Mouse (Mus musculus): ENCODE data around the gene Nrgn. TPM values are rescaled to one million over a fixed set of nuclear protein-coding genes. Genes with fewer than 3 reads are reported as not detected.
A peak's percentile ranks its signal among the peaks of the same experiment; 100 is the strongest.

Nrgn gene
- polyA plus RNA-seq, 1 experiment = 7.7 TPM

GRCm38 (mm10) chr9:37544447-37545165 lies 8.1 kb downstream of the Nrgn start:
- WGBS = 5% methylated on average over 29 of the region's 29 CpGs
- Histone ChIP-seq H3K4me3 (ENCODE audit: insufficient read depth, low read depth, low read length) (peak overlapping the region; percentile 35), H3K27ac (ENCODE audit: insufficient read depth, low read depth, low read length) (no peak overlapping the region; the same call in 1 of the 2 replicates), H3K4me1 (ENCODE audit: control insufficient read depth, insufficient read depth, low read length) (peaks cover 8% of the 10 kb centered on the region; the same call in 1 of the 2 replicates), H3K36me3 (ENCODE audit: control insufficient read depth, insufficient read depth, low read length) (no peaks in the 10 kb centered on the region), H3K27me3 (replicated peaks; ENCODE audit: control insufficient read depth, insufficient read depth, low read length) (no peaks in the 10 kb centered on the region)
- peak; percentile 79 for DNase-seq
- TF ChIP-seq POLR2A (IDR thresholded peaks at IDR 0.05; ENCODE audit: low read depth, low read length) (no peak), CTCF (conservative IDR thresholded peaks at IDR 0.05; ENCODE audit: insufficient read depth, insufficient read length, low read depth, low read length) (peak; percentile 71)

GRCm38 (mm10) chr9:37543869-37544440 lies 8.7 kb downstream of the Nrgn start:
- TF ChIP-seq POLR2A (IDR thresholded peaks at IDR 0.05; ENCODE audit: low read depth, low read length) (no peak), CTCF (conservative IDR thresholded peaks at IDR 0.05; ENCODE audit: insufficient read depth, insufficient read length, low read depth, low read length) (no peak)
- DNase-seq = peak; percentile 60
- H3K27ac ChIP-seq (ENCODE audit: insufficient read depth, low read depth, low read length) = peak overlapping the region; percentile 56
- H3K4me3 ChIP-seq (ENCODE audit: insufficient read depth, low read depth, low read length) = peak overlapping the region; percentile 35
- H3K27me3 ChIP-seq (replicated peaks; ENCODE audit: control insufficient read depth, insufficient read depth, low read length) = no peaks in the 10 kb centered on the region
- H3K36me3 ChIP-seq (ENCODE audit: control insufficient read depth, insufficient read depth, low read length) = no peaks in the 10 kb centered on the region
- peaks cover 8% of the 10 kb centered on the region; the same call in 1 of the 2 replicates for H3K4me1 ChIP-seq (ENCODE audit: control insufficient read depth, insufficient read depth, low read length)
- WGBS = 30% methylated on average over 12 of the region's 12 CpGs

- TF ChIP-seq POLR2A (IDR thresholded peaks at IDR 0.05; ENCODE audit: low read depth, low read length) = no peak
- TF ChIP-seq CTCF (conservative IDR thresholded peaks at IDR 0.05; ENCODE audit: insufficient read depth, insufficient read length, low read depth, low read length) = no peak
- H3K27me3 ChIP-seq (replicated peaks; ENCODE audit: control insufficient read depth, insufficient read depth, low read length) = no peaks in the 10 kb centered on the region
- DNase-seq = peak; percentile 29
- H3K27ac ChIP-seq (ENCODE audit: insufficient read depth, low read depth, low read length) = peak overlapping the region; percentile 29; the same call in 1 of the 2 replicates
- no peaks in the 10 kb centered on the region for H3K36me3 ChIP-seq (ENCODE audit: control insufficient read depth, insufficient read depth, low read length)
- peaks cover 8% of the 10 kb centered on the region; the same call in 1 of the 2 replicates for H3K4me1 ChIP-seq (ENCODE audit: control insufficient read depth, insufficient read depth, low read length)
- no peak overlapping the region for H3K4me3 ChIP-seq (ENCODE audit: insufficient read depth, low read depth, low read length)
- 66% methylated on average over 7 of the region's 7 CpGs for WGBS
Measured at GRCm38 (mm10) chr9:37541851-37542642, 10.7 kb downstream of the Nrgn start.

GRCm38 (mm10) chr9:37540701-37541575 lies 11.8 kb downstream of the Nrgn start:
- Histone ChIP-seq H3K4me1 (ENCODE audit: control insufficient read depth, insufficient read depth, low read length) (peaks cover 8% of the 10 kb centered on the region; the same call in 1 of the 2 replicates), H3K27ac (ENCODE audit: insufficient read depth, low read depth, low read length) (peak overlapping the region; percentile 29; the same call in 1 of the 2 replicates), H3K27me3 (replicated peaks; ENCODE audit: control insufficient read depth, insufficient read depth, low read length) (no peaks in the 10 kb centered on the region), H3K36me3 (ENCODE audit: control insufficient read depth, insufficient read depth, low read length) (no peaks in the 10 kb centered on the region), H3K4me3 (ENCODE audit: insufficient read depth, low read depth, low read length) (no peak overlapping the region)
- no peak for TF ChIP-seq CTCF (conservative IDR thresholded peaks at IDR 0.05; ENCODE audit: insufficient read depth, insufficient read length, low read depth, low read length)
- TF ChIP-seq POLR2A (IDR thresholded peaks at IDR 0.05; ENCODE audit: low read depth, low read length) = no peak
- WGBS = 72% methylated on average over 6 of the region's 6 CpGs
- DNase-seq = no peak

- WGBS = 91% methylated on average over 4 of the region's 4 CpGs
- no peak overlapping the region for H3K4me3 ChIP-seq (ENCODE audit: insufficient read depth, low read depth, low read length)
- no peaks in the 10 kb centered on the region for H3K27me3 ChIP-seq (replicated peaks; ENCODE audit: control insufficient read depth, insufficient read depth, low read length)
- H3K4me1 ChIP-seq (ENCODE audit: control insufficient read depth, insufficient read depth, low read length) = peaks cover 7% of the 10 kb centered on the region; the same call in 1 of the 2 replicates
- DNase-seq = no peak
- no peaks in the 10 kb centered on the region for H3K36me3 ChIP-seq (ENCODE audit: control insufficient read depth, insufficient read depth, low read length)
- no peak overlapping the region for H3K27ac ChIP-seq (ENCODE audit: insufficient read depth, low read depth, low read length)
- TF ChIP-seq CTCF (conservative IDR thresholded peaks at IDR 0.05; ENCODE audit: insufficient read depth, insufficient read length, low read depth, low read length) = no peak
- TF ChIP-seq POLR2A (IDR thresholded peaks at IDR 0.05; ENCODE audit: low read depth, low read length) = no peak
Measured at GRCm38 (mm10) chr9:37540226-37540625, 12.5 kb downstream of the Nrgn start.
